Mouse (Mus musculus) retina, adult 2 months (tissue): Measurements from ENCODE around the gene Washc3.

Experiments used
- DNase-seq: peaks from one replicate; pipeline ENCODE4 v3.0.0-alpha.2; 2012; ENCODE audit warnings: low read depth, low spot score

Gene Washc3

GRCm38 (mm10) chr10:88255556-88255955 is 54.7 kb downstream of the Washc3 start:
- no peak for DNase-seq

DNA sequence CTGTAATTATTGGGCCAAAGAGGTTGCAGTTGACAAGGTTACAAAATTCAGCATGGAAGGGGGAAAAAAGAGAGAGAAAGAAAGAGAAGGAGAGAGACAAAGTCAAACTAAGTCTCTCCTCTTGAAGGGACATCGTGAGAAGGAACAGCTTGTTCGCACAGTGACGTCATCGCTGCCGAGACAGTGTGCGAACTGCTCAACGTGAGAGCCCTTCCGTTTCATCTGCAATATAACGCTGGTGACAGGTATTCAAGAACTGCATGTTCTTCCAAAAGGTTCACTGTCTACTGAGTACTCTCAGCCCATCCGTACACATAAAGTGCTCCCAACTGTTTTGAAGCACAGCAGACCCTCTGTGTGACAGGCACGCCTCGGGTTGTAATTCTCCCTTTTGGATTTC is 59.4 kb downstream of the Washc3 start:
- no peak for DNase-seq

DNA sequence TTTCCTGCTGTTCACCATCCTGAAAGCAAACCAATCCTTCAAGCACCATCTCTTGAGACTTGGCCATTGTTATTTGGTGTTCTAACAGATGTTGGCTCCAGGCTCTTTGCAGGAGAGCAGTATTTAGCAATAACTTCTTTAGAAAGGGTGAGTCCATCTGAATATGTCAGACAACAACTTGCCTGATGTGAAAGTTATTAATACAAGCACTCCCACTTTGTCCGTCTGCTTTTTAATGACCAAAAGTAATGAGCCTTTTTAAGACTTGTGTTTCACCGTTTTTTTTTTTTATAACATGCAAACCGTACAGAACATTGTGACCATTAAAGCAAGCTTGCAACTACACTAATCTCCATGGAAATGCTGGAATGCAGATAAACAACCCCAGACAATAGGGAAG is 60.3 kb downstream of the Washc3 start:
- DNase-seq: no peak

DNA sequence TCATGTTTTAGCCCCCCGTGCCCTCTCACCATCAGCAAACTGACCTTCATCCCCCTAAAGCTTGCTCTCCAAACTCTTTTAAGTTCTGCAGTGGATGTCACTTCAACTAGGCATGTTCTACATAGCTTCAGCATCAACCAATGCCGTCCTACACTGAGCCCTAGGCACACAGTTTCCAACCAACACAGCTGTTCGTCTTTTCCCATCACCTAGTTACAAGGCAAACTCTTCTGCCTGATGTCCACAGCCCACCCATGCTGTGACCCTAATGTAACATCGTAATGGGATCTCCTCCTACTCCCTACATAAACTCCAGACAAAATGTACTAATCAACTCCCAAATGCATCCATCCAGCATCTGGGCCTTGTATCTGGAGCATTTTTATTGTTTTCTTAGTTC is 62.5 kb downstream of the Washc3 start:
- no peak for DNase-seq

DNA sequence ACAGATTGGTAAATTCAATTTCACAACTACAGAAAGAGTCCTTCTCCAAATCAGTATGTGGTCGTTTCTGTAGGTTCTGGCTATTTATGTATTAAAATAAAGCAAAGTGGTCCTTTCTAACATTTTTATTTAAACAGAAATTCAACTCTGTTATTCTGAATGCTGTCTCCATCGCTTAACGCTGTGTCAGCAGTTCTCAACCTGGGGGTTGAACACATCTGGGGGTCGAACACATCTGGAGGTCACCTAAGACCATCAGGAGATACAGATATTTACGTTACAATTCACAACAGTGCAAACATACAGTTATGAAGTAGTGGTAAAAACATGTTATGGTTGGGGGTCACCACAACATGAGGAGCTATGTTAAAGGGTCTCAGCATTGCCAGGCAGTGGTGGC is 73.2 kb downstream of the Washc3 start:
- DNase-seq: no peak

DNA sequence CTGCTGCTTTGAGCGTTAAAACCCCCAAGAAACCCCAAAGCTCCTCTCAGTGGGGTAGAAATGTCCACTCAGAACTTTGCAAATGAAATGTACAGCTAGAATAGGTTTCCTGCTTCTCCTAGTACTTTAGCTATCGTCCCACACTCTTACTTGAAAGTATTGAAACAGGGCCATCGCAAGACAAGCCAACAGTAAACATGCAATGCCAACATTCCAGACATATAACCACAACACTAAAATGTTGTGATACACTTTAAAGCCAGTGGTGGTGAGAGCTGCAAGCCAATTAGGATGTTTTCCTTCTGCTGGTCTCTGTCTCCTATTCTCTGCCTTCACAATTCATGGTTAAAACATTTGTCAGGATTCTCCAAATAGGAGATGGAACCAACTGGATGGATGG is 80.8 kb downstream of the Washc3 start:
- DNase-seq: no peak

GRCm38 (mm10) chr10:88284343-88284990 is 83.6 kb downstream of the Washc3 start:
- DNase-seq: no peak

- DNase-seq: no peak
Measured at GRCm38 (mm10) chr10:88287261-88287660, 86.4 kb downstream of the Washc3 start.

DNA sequence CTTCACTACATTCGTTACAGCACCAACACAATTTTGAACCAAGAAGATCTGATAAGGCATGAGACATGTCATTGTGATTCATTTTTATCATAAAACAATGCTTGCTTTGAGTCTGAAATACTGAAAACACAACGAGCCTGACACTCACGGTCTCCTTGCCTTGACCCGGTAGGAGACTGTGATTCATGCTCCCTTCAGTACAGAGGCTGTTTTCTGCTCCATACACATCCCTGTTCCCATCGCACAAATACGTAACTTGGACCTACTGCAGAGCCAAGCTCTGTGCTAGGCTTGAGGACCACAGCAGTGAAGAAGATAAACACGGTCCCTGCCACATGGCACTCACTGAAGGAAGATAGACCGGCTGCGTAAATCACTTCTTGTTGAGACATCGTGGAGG is 87.2 kb downstream of the Washc3 start:
- DNase-seq: no peak

DNA sequence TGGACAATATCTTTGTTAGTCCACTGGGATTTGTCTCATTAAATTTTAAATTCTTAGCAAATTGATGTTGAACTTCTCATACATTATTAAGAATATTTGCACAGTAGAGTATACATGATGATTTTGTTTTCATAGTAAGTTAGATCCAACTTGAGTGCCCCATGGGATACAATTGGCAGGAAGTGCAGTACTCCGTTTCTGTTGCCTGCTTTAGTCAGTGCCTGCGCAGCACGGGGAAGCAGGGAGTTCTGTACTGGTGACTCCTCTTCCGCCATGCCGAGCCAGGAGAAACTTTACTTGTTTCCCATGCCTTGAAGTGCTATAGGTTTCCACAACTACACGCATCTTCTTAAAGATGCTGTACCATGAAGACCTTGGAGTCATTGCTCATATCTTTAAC is 94.2 kb downstream of the Washc3 start:
- no peak for DNase-seq
